Mouse (Mus musculus): ENCODE results near the gene Gm43720. TPM values are rescaled to one million over a fixed set of nuclear protein-coding genes. Genes with fewer than 3 reads are reported as not detected.
A peak's percentile ranks its signal among the peaks of the same experiment; 100 is the strongest.

The Gm43720 gene
- polyA plus RNA-seq, 1 experiment: not detected

DNA sequence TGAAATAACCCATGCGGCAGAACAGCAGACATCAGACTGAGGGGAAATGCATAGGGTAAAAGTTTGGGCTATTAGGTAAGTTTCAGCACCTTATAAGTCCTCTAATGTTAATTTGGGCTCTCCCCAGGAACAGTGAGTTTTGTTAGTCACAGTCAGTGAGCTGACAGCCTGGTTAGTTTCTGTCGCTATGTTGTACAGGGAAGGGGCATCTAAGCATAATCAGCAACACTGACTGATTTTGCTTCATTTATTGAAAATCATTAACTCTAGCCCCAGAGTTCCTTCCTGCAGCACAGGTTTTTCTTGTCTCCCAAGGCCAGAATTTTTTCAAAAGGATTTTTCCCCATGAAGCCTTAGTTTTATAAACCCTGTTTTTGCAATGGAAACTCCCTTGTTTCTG lies 46.0 kb downstream of the Gm43720 start:
- H3K27ac ChIP-seq (ENCODE audit: insufficient read depth, low read depth, low read length): peak overlapping the region; percentile 50
- peak; percentile 19 for DNase-seq
- TF ChIP-seq CTCF (conservative IDR thresholded peaks at IDR 0.05; ENCODE audit: insufficient read depth, insufficient read length, low read depth, low read length): no peak
- no peak for TF ChIP-seq POLR2A (IDR thresholded peaks at IDR 0.05; ENCODE audit: low read depth, low read length)
- H3K36me3 ChIP-seq (ENCODE audit: control insufficient read depth, insufficient read depth, low read length): no peaks in the 10 kb centered on the region
- H3K27me3 ChIP-seq (replicated peaks; ENCODE audit: control insufficient read depth, insufficient read depth, low read length): no peaks in the 10 kb centered on the region
- 39% methylated on average over 2 of the region's 2 CpGs for WGBS
- H3K4me3 ChIP-seq (ENCODE audit: insufficient read depth, low read depth, low read length): no peak overlapping the region
- H3K4me1 ChIP-seq (ENCODE audit: control insufficient read depth, insufficient read depth, low read length): no peaks in the 10 kb centered on the region; the same call in 1 of the 2 replicates

DNA sequence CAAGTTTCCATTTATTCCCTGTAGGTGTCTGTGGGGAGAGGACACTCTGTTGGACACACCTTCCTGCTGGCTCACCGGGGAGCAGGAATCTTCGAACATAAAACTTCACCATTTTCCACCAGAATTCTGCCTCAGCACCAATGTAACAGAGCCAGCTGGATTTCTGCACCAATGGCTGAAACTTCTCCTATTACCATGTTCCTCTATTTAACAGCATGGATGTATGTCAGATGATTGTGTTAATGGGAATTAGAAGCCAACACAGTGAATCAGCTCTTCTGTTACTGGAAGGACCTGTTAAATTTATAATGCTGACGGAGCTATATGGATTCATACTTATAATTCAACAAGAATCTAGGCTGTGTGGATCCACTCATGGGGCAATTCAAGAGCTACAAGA lies 50.2 kb downstream of the Gm43720 start:
- H3K36me3 ChIP-seq (ENCODE audit: control insufficient read depth, insufficient read depth, low read length): no peaks in the 10 kb centered on the region
- H3K4me3 ChIP-seq (ENCODE audit: insufficient read depth, low read depth, low read length): no peak overlapping the region
- DNase-seq: no peak
- H3K27ac ChIP-seq (ENCODE audit: insufficient read depth, low read depth, low read length): no peak overlapping the region
- TF ChIP-seq CTCF (conservative IDR thresholded peaks at IDR 0.05; ENCODE audit: insufficient read depth, insufficient read length, low read depth, low read length): no peak
- no peaks in the 10 kb centered on the region; the same call in 1 of the 2 replicates for H3K4me1 ChIP-seq (ENCODE audit: control insufficient read depth, insufficient read depth, low read length)
- WGBS: 74% methylated on average over 3 of the region's 3 CpGs
- no peaks in the 10 kb centered on the region for H3K27me3 ChIP-seq (replicated peaks; ENCODE audit: control insufficient read depth, insufficient read depth, low read length)

DNA sequence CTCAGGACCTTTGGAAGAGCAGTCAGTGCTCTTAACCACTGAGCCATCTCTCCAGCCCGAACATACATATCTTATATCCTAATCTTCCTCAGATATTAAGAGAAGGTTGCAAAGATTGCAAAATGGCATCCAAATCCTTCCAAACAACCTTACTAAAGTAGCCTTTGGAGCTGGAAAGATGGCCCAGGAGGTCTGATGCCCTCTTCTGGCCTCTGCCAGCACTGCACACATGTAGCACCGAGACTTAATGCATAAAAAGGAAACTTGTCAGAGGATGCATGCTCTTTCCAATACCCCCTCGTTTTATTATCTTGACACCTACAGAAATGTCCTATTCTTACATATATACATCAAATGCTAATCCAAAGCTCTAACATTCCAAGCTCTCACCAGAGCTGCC lies 51.7 kb downstream of the Gm43720 start:
- 53% methylated on average over 3 of the region's 3 CpGs for WGBS
- H3K36me3 ChIP-seq (ENCODE audit: control insufficient read depth, insufficient read depth, low read length): no peaks in the 10 kb centered on the region
- H3K27ac ChIP-seq (ENCODE audit: insufficient read depth, low read depth, low read length): no peak overlapping the region
- no peaks in the 10 kb centered on the region for H3K4me1 ChIP-seq (ENCODE audit: control insufficient read depth, insufficient read depth, low read length)
- H3K27me3 ChIP-seq (replicated peaks; ENCODE audit: control insufficient read depth, insufficient read depth, low read length): no peaks in the 10 kb centered on the region
- peak; percentile 60 for DNase-seq
- TF ChIP-seq POLR2A (IDR thresholded peaks at IDR 0.05; ENCODE audit: low read depth, low read length): no peak
- TF ChIP-seq CTCF (conservative IDR thresholded peaks at IDR 0.05; ENCODE audit: insufficient read depth, insufficient read length, low read depth, low read length): peak; percentile 61
- no peak overlapping the region for H3K4me3 ChIP-seq (ENCODE audit: insufficient read depth, low read depth, low read length)

DNA sequence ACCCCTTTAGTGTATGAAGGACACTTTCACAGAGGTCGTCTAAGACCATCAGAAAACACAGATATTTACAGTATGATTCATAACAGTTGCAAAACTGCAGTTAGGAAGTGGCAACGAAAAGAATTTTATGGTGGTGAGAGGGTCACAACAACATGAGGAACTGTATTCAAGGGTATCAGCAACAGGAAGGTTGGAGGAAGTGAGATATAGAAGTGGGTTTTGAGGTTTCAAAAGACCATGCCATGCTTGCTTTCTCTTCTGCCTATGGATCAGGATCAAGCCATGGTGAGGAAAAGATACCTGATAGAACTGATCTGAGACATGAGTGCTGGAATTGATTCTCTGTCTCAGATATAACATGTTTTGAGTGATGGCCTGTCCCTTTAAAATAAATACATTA lies 52.4 kb downstream of the Gm43720 start:
- TF ChIP-seq CTCF (conservative IDR thresholded peaks at IDR 0.05; ENCODE audit: insufficient read depth, insufficient read length, low read depth, low read length): no peak
- TF ChIP-seq POLR2A (IDR thresholded peaks at IDR 0.05; ENCODE audit: low read depth, low read length): no peak
- Histone ChIP-seq H3K27me3 (replicated peaks; ENCODE audit: control insufficient read depth, insufficient read depth, low read length) (no peaks in the 10 kb centered on the region), H3K4me3 (ENCODE audit: insufficient read depth, low read depth, low read length) (no peak overlapping the region), H3K36me3 (ENCODE audit: control insufficient read depth, insufficient read depth, low read length) (no peaks in the 10 kb centered on the region), H3K4me1 (ENCODE audit: control insufficient read depth, insufficient read depth, low read length) (no peaks in the 10 kb centered on the region), H3K27ac (ENCODE audit: insufficient read depth, low read depth, low read length) (no peak overlapping the region)
- peak; percentile 25 for DNase-seq
- WGBS: 69% methylated on average over 2 of the region's 2 CpGs

DNA sequence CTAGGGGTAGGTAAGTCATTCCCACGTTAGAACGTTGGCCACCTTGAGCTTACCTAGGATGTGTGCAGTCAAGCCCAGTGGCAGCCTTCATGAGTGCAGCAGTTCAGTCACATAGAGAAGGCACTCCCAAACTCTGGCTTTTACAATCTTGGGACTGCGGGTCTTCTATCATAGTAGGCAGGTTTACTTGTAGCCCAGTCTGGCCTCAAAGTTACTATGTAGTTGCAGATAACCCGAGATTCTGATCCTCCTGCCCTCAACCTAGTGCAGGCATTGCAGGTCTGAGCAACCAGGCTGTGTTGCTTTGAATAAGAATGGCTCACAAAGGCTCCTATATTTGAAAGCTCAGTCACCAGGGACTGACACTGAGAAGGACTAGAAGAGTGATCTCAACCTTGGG lies 53.3 kb downstream of the Gm43720 start:
- Histone ChIP-seq H3K4me1 (ENCODE audit: control insufficient read depth, insufficient read depth, low read length) (no peaks in the 10 kb centered on the region), H3K36me3 (ENCODE audit: control insufficient read depth, insufficient read depth, low read length) (no peaks in the 10 kb centered on the region), H3K27ac (ENCODE audit: insufficient read depth, low read depth, low read length) (no peak overlapping the region), H3K27me3 (replicated peaks; ENCODE audit: control insufficient read depth, insufficient read depth, low read length) (no peaks in the 10 kb centered on the region), H3K4me3 (ENCODE audit: insufficient read depth, low read depth, low read length) (no peak overlapping the region)
- DNase-seq: no peak
- TF ChIP-seq POLR2A (IDR thresholded peaks at IDR 0.05; ENCODE audit: low read depth, low read length): no peak
- no peak for TF ChIP-seq CTCF (conservative IDR thresholded peaks at IDR 0.05; ENCODE audit: insufficient read depth, insufficient read length, low read depth, low read length)
- 81% methylated on average over 4 of the region's 4 CpGs for WGBS

DNA sequence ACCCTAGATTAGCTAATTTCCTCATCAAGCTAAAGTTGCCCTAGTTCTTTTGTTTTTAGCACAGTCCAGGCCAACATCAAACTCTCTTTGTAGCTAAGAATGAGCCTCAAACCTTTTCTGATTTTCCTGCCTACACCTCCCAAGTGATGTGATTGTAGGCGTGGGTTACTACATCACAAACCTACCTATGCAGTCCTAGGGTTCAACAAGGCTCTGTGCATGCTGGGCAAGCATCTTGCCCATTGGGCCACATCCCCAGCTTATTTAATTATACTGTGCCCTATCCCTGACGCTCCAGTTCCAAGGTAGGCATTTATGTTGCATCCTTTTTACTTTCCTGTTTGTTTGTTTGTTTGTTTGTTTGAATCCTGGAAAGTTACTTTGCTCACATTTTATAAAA lies 54.1 kb downstream of the Gm43720 start, which contains the start of gene Nxpe5:
TSS of gene Nxpe5 (plus strand) at position 199 of the 400 bp plus-strand sequence.
- Histone ChIP-seq H3K4me1 (ENCODE audit: control insufficient read depth, insufficient read depth, low read length) (no peaks in the 10 kb centered on the region), H3K36me3 (ENCODE audit: control insufficient read depth, insufficient read depth, low read length) (no peaks in the 10 kb centered on the region), H3K4me3 (ENCODE audit: insufficient read depth, low read depth, low read length) (no peak within 1 kb of the TSS), H3K27me3 (replicated peaks; ENCODE audit: control insufficient read depth, insufficient read depth, low read length) (no peaks in the 10 kb centered on the region), H3K27ac (ENCODE audit: insufficient read depth, low read depth, low read length) (no peak within 1 kb of the TSS)
- TF ChIP-seq CTCF (conservative IDR thresholded peaks at IDR 0.05; ENCODE audit: insufficient read depth, insufficient read length, low read depth, low read length) (no peak), POLR2A (IDR thresholded peaks at IDR 0.05; ENCODE audit: low read depth, low read length) (no peak)
- DNase-seq: no peak
- WGBS: 66% methylated on average over 2 of the region's 2 CpGs

DNA sequence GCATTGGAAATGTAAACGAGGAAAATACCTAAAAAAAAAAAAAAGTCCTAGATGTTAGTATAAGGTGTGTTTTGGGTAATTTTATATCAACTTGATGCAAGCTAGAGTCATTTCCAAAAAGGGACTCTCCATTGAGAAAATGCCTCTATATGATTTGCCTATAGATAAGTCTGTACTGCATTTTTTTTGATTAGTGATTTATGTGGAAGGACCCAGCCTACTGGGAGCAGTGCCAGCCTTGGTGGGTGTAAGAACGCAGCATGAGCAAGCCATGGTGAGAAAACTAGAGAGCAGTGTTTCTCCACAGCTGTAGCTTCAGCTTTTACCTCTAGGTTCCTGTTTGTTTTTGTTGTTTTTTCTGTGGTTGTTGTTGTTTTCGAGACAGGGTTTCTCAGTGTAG lies 56.5 kb downstream of the Gm43720 start:
- 0 out of 2 replicates have a peak, but pooled peaks cover 3% of the 10 kb centered on the region for H3K4me1 ChIP-seq (ENCODE audit: control insufficient read depth, insufficient read depth, low read length)
- WGBS: 53% methylated on average over 3 of the region's 3 CpGs
- TF ChIP-seq POLR2A (IDR thresholded peaks at IDR 0.05; ENCODE audit: low read depth, low read length) (no peak), CTCF (conservative IDR thresholded peaks at IDR 0.05; ENCODE audit: insufficient read depth, insufficient read length, low read depth, low read length) (no peak)

More for the DNA sequence above, 56.5 kb downstream of the Gm43720 start:
- Histone ChIP-seq H3K27ac (ENCODE audit: insufficient read depth, low read depth, low read length) (no peak overlapping the region), H3K36me3 (ENCODE audit: control insufficient read depth, insufficient read depth, low read length) (no peaks in the 10 kb centered on the region), H3K27me3 (replicated peaks; ENCODE audit: control insufficient read depth, insufficient read depth, low read length) (no peaks in the 10 kb centered on the region), H3K4me3 (ENCODE audit: insufficient read depth, low read depth, low read length) (no peak overlapping the region)
- DNase-seq: no peak

Measured in kidney, adult 2 months (tissue).